Mouse (Mus musculus) midbrain, postnatal 0 days (tissue): ENCODE measurements around the gene Ubr3. TPM values are rescaled to one million over a fixed set of nuclear protein-coding genes. Genes with fewer than 3 reads are reported as not detected.
A peak's percentile ranks its signal among the peaks of the same experiment; 100 is the strongest.

Source experiments
- ATAC-seq: fragments of 200-750 bp; cut with Nextera tagmentation; 2 replicates; pipeline ENCODE4 v1.8.0; 2017; ENCODE audit warnings: moderate number of reproducible peaks, mild to moderate bottlenecking, moderate TSS enrichment, moderate library complexity; ENCODE audit not compliant: low FRiP score
- DNase-seq: peaks from one replicate; pipeline ENCODE4 v3.0.0-alpha.2; 2015; ENCODE audit warnings: low spot score
- H3K27ac ChIP-seq: fragments of 300-500 bp; sonication (generic); 2 replicates; pipeline ENCODE4 v1.5.1; 2014; ENCODE audit warnings: low read depth, mild to moderate bottlenecking, low read length, mixed read lengths
- H3K27me3 ChIP-seq: fragments of 300-500 bp; sonication (generic); 2 replicates; pipeline ENCODE4 v1.6.1; 2014; ENCODE audit warnings: low read length, control low read depth, mixed read lengths; ENCODE audit not compliant: insufficient read depth
- H3K36me3 ChIP-seq: fragments of 300-500 bp; sonication (generic); 2 replicates; pipeline ENCODE4 v1.6.1; 2014; ENCODE audit warnings: low read length, control low read depth, mixed read lengths; ENCODE audit not compliant: insufficient read depth
- H3K4me1 ChIP-seq: fragments of 300-500 bp; sonication (generic); 2 replicates; pipeline ENCODE4 v1.6.1; 2014; ENCODE audit warnings: mild to moderate bottlenecking, control low read depth, antibody characterized with exemption, low read length, mixed read lengths; ENCODE audit not compliant: insufficient read depth
- H3K4me2 ChIP-seq: fragments of 300-500 bp; sonication (generic); 2 replicates; pipeline ENCODE4 v1.6.1; 2014; ENCODE audit warnings: low read depth, mild to moderate bottlenecking, low read length, mixed read lengths; ENCODE audit not compliant: poor library complexity, severe bottlenecking
- H3K4me3 ChIP-seq: fragments of 300-500 bp; sonication (generic); 2 replicates; pipeline ENCODE4 v1.5.1; 2014; ENCODE audit warnings: low read depth, mild to moderate bottlenecking, low read length, moderate library complexity
- H3K9ac ChIP-seq: fragments of 300-500 bp; sonication (generic); replicated peaks from 2 replicates; pipeline ENCODE4 v1.6.1; 2014; ENCODE audit warnings: mild to moderate bottlenecking, low read length, moderate library complexity, mixed read lengths; ENCODE audit not compliant: poor library complexity, severe bottlenecking
- H3K9me3 ChIP-seq: fragments of 300-500 bp; sonication (generic); 2 replicates; pipeline ENCODE4 v1.6.1; 2016; ENCODE audit warnings: low read length, control low read depth
- CTCF ChIP-seq: IDR thresholded peaks from 2 replicates; pipeline ENCODE4 v1.5.1; 2016; ENCODE audit warnings: antibody characterized with exemption, mild to moderate bottlenecking
- WGBS: fragments of 180-500 bp; shearing (Covaris S2); extraction: QIAGEN DNeasy Blood & Tissue Kit; methylation state at CpG from one replicate; pipeline ENCODE4 v1.1.7; 2014; 5-methylcytosine and 5-hydroxymethylcytosine counted together
- polyA plus RNA-seq: library from polyadenylated mRNA; unstranded; fragments of >200 nt; fragmentation: Nextera tagmentation; extraction: Ambion mirVana; gene quantifications from 2 replicates; pipeline ENCODE4 v1.2.1, GENCODE M21; 2015
- total RNA-seq: library from RNA; depleted of rRNA; stranded (reverse); fragments of >200 nt; gene quantifications from 2 replicates; pipeline ENCODE4 v1.2.3, GENCODE M21; 2014

Gene Ubr3
- total and polyA plus RNA-seq, 2 experiments from 2014 or later: 20.9 to 37.9 TPM

DNA sequence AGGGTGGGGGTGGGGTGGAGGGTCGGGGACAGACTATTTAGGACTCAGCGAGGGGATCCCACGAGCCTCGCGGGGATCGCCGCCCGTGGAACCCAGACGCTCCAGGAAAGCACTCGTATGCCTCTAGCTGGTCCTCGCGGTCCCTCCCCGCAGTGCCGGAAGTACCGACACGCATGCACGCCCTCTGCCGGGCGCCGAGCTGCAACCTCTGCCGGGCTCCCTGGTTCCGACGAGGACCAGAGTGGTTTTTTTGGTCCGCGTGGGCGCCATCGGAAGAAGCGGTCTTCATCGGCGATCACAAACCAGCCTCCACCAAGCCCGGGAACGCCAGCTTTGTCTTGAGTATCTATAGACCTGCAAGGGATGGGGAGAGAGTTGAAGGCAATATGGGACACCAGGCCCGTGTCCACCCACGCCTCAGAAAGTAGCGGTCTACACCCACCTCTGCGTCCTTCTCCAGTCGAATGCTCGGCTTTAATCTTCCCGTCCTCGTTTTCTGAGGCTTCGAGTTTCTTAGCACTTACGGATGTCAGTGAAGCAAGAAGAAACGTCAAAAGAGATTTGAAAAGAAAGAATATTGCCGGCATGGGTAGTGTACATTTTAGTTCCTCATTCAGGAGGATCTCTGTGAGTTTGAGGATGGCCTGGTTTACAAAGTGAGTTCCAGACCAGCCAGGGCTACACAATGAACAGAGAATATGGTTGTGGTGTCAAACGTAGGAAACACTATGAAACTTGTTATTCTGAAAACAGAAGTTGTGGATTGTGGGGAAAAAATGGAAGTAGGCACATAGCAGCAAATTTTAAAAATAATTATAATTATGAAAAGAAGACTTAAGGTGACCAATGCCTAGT lies 11.4 kb upstream of the Ubr3 start, which contains the start of gene Mettl5:
Mettl5 (minus strand) TSS at position 165 of the 855 bp plus-strand sequence.
- no peaks in the 10 kb centered on the region for H3K27me3 ChIP-seq
- 2% methylated on average over 45 of the region's 45 CpGs for WGBS

DNA sequence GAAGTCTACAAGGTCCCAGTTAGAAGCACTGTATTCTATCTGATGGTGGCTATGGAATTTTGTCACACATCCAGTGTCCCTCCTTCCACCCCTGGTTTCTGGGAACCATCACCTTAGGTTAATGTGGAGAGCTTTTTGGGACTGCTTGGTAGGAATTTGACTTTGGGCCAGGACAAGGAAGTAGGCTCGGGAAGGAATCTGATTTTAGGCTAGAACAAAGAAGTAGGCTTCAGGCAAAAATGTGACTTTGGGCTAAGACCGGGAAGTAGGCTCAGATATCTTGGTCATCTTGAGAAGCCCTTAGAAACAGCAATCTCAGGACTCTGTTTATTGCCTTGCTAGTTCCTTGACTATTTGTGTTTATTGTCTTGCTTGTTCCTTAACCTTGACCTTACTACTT lies 8.1 kb upstream of the Ubr3 start:
- H3K27ac ChIP-seq: no peak overlapping the region
- no peaks in the 10 kb centered on the region for H3K4me1 ChIP-seq
- H3K4me3 ChIP-seq: no peak overlapping the region
- DNase-seq (no peak), ATAC-seq (no peak)
- H3K9me3 ChIP-seq: no peaks in the 10 kb centered on the region
- H3K27me3 ChIP-seq: no peaks in the 10 kb centered on the region
- WGBS: 78% methylated on average over 2 of the region's 2 CpGs
- no peak overlapping the region for H3K9ac ChIP-seq
- no peak for TF ChIP-seq CTCF
- no peak overlapping the region for H3K4me2 ChIP-seq
- H3K36me3 ChIP-seq: no peaks in the 10 kb centered on the region

More for the DNA sequence above, 11.4 kb upstream of the Ubr3 start, which contains the start of gene Mettl5:
- Histone ChIP-seq H3K27ac (peak within 1 kb of the TSS; percentile 70), H3K36me3 (no peaks in the 10 kb centered on the region), H3K4me3 (peak within 1 kb of the TSS; percentile 52), H3K4me1 (no peaks in the 10 kb centered on the region), H3K9me3 (no peaks in the 10 kb centered on the region), H3K9ac (peak within 1 kb of the TSS; percentile 68), H3K4me2 (peak within 1 kb of the TSS; percentile 62)
- TF ChIP-seq CTCF: peak; percentile 75
- peak; percentile 95 for ATAC-seq
- DNase-seq: peak; percentile 89

DNA sequence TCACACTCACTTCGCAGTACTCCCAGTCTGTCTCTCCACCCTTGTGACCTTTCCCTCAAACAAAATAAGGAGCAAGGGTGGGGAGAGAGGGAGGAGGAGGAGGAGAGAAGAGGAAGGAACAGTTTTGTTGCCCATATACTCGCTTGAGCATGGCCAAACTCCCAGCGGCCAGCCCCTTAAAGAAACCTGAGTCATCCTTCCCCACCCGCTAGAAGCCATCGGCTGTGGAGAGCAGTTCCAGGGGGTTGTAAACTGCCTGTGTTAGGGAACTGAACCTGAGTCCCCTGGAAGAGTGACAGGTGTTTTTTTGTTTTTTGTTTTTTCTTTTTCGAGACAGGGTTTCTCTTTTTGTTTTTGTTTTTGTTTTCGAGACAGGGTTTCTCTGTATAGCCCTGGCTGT lies 6.2 kb upstream of the Ubr3 start:
- no peaks in the 10 kb centered on the region for H3K27me3 ChIP-seq
- ATAC-seq: no peak
- no peak overlapping the region for H3K27ac ChIP-seq
- H3K4me2 ChIP-seq: no peak overlapping the region
- no peak overlapping the region for H3K9ac ChIP-seq
- H3K9me3 ChIP-seq: no peaks in the 10 kb centered on the region
- H3K4me1 ChIP-seq: no peaks in the 10 kb centered on the region
- TF ChIP-seq CTCF: no peak
- no peaks in the 10 kb centered on the region for H3K36me3 ChIP-seq
- WGBS: 72% methylated on average over 7 of the region's 7 CpGs
- no peak for DNase-seq
- H3K4me3 ChIP-seq: no peak overlapping the region

- Histone ChIP-seq H3K9me3 (no peaks in the 10 kb centered on the region), H3K4me1 (no peaks in the 10 kb centered on the region), H3K27me3 (no peaks in the 10 kb centered on the region), H3K36me3 (no peaks in the 10 kb centered on the region), H3K4me3 (no peak overlapping the region), H3K27ac (no peak overlapping the region), H3K4me2 (no peak overlapping the region), H3K9ac (no peak overlapping the region)
- DNase-seq: no peak
- TF ChIP-seq CTCF: no peak
- 90% methylated on average over 1 of the region's 1 CpGs for WGBS
- no peak for ATAC-seq
Measured at GRCm38 (mm10) chr2:69893145-69893544, 3.9 kb upstream of the Ubr3 start.

DNA sequence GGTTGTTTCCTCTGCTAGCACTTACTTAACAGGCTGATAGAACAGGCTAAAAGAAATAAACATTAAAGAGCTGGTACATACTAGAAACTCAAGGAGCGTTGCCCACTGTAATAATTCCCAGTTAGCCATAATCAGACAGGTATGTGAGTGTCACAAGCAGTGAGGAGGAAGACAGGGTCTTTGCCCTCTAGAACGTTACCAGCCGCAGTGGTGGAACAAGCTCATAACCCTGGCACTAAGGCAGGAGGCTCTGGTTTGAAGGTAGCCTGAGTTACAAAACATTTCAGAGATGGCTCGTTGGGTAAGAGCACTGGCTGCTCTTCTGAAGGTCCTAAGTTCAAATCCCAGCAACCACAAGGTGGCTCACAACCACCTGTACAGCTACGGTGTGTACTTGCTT lies 3.2 kb upstream of the Ubr3 start:
- H3K9ac ChIP-seq: no peak overlapping the region
- no peak overlapping the region for H3K4me3 ChIP-seq
- no peaks in the 10 kb centered on the region for H3K36me3 ChIP-seq
- ATAC-seq: no peak
- WGBS: 89% methylated on average over 5 of the region's 5 CpGs
- H3K9me3 ChIP-seq: no peaks in the 10 kb centered on the region
- H3K4me1 ChIP-seq: no peaks in the 10 kb centered on the region
- DNase-seq: no peak
- TF ChIP-seq CTCF: no peak
- H3K27ac ChIP-seq: no peak overlapping the region
- no peaks in the 10 kb centered on the region for H3K27me3 ChIP-seq
- H3K4me2 ChIP-seq: no peak overlapping the region

DNA sequence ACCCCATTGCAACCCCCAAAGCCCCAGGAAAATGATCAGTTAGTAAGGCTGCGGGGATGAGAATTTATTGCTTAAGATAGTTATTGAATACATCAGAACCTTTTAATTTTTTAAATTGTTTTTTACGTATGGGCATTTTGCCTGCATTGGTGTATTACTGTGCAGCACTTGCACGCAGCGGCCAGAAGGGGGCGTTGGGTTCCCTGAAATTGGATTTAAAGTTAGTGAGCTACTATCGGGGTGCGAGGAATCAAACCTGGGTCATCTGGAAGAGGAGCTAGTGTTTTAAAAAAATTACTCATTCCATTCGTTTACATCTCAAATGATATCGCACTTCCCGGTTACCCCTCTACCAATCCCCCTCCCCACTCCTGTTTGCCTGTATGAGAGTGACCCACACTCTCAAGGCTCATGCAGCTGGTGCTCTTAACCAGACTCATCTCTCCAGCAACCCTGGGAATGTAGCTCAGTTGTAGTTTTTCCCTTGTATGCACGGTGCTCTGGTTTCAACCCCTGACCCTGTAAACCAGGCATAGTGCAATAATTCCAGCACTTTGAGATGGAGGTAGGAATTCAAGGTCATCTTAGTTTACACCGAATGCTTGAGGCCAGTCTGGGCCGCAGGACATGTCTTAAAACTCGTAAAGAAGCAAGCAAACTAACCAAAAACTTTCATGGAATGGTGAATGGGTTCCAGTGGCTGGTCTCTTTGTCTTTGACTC lies 1.4 kb upstream of the Ubr3 start:
- Histone ChIP-seq H3K4me3 (no peak overlapping the region), H3K9me3 (no peaks in the 10 kb centered on the region), H3K4me2 (no peak overlapping the region), H3K27me3 (no peaks in the 10 kb centered on the region), H3K9ac (no peak overlapping the region), H3K36me3 (no peaks in the 10 kb centered on the region), H3K27ac (no peak overlapping the region), H3K4me1 (no peaks in the 10 kb centered on the region)
- DNase-seq (no peak), ATAC-seq (no peak)
- peak; percentile 47 for TF ChIP-seq CTCF
- 61% methylated on average over 14 of the region's 14 CpGs for WGBS
